Mouse (Mus musculus): ENCODE data around the gene Cd80.

Gene Cd80

GRCm38 (mm10) chr16:38450707-38451106 is 4.7 kb upstream of the Cd80 start:
- no peak for DNase-seq

- peak; percentile 3 for DNase-seq
These were observed 3.7 kb upstream of the Cd80 start for GRCm38 (mm10) chr16:38451421-38452205.

- peak; percentile 94 for DNase-seq
These were observed 2.7 kb upstream of the Cd80 start, which contains the start of gene Adprh for GRCm38 (mm10) chr16:38452442-38453202. Adprh (minus strand) TSS chr16:38452703.

DNA sequence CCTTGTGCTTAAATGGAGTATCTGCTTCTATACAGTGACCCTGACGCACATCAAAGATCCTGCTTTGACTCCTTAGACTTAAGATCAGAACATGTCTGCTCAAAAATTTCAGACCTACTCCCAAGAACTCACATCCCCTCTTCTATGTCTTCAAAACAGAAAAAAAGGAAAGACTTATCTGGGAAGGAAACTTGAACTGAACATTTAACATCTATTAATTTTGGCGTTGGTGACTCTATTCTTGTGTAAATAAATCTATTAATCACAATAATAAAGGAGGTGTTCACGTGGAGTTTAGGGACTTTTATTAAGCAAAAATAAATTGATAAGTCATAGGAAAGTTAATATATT is 2.2 kb upstream of the Cd80 start:
- DNase-seq, result no peak

DNA sequence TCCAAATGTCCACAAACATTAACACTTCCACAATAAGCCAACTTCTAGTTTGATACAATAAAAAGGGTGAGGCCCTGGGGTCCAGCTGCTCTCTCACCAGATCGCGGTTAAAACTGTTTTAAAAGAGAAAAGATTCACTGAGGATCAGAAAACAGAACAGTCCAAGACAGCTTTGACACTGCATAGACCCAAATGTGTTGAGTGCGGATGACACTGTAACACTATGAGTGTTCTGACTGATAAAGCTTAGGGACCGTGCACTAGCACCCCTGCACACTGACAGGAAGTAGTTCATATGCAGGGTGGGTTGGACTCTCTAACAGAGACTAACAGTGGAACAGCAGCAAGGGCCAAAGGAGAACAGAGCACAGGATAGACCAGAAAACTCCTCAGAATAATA is 1.4 kb upstream of the Cd80 start:
- no peak for DNase-seq

- DNase-seq, result no peak
These were observed 667 bp upstream of the Cd80 start for GRCm38 (mm10) chr16:38454533-38455254.

DNA sequence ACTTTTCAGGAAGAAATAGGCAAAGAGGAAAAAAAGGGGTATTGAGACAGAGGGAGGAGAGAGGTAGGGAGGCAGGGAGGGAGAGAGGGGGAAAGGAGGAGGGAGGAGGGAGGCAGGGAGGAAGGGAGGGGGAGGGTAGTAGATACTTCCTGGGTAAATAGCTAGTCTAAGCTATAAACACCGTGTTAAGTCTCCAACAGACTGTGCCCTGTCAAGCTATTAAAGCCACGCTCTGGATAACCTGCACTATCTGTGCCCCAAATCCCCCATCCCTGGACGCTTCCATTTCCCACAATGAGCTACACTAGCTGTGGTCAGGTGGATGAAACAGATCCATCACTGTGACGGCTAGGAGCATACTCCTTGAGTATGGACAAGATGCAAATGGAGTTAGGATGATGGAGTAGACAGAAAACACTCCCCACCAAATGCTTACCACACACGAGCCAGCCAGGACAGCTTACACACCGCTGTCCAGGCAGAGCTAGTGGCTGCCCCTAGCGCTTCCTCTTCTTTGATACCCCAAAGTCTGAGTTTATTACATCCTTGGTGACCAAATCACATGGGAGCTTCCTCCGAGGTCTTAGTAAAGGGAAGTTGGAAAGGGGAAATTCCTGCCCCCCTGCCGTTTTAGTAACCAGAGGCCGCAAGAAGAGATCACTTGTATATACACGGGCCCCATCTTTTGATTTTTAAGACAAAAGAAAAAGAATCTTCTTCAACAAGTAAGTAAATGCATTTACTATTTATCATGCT is 1.6 kb downstream of the Cd80 start:
- DNase-seq, result no peak

DNA sequence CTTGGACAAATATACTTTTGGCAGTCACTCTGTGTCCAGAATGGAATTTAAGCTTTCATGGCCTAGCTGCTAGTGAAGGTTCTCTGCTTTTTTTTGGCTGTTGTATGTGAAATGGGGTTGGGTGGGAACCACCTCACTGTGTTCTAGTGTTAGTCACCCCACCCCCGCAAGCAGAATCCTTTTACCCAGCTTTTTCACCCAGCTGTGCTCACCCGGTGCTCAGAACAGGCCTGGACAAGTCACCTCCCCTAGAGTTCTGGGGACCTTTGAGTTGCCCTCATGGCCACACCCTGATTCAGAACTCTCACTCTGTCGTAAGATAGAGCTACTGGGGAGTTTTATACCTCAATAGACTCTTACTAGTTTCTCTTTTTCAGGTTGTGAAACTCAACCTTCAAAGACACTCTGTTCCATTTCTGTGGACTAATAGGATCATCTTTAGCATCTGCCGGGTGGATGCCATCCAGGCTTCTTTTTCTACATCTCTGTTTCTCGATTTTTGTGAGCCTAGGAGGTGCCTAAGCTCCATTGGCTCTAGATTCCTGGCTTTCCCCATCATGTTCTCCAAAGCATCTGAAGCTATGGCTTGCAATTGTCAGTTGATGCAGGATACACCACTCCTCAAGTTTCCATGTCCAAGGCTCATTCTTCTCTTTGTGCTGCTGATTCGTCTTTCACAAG is 3.4 kb downstream of the Cd80 start:
- no peak for DNase-seq

- no peak for DNase-seq
These were observed 4.6 kb downstream of the Cd80 start for GRCm38 (mm10) chr16:38459990-38460389.

DNA sequence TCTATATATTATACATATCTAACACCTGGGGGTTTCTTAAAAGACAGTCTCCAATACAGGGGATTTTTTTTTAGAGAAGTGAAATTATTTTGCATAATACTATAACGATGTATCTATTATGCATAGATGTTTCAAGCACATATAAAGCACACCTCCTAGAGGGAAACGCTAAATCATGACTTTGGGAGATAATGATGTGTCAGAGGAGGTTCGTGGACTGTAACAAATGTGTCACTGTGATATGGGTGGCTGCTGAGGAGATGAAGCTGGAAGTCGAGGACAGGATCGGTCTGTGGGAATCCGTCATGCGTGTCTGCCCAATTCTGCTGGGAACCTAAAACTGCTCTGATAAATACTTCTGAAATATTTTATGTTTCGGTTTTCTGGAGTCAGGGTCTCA is 6.4 kb downstream of the Cd80 start:
- no peak for DNase-seq

DNA sequence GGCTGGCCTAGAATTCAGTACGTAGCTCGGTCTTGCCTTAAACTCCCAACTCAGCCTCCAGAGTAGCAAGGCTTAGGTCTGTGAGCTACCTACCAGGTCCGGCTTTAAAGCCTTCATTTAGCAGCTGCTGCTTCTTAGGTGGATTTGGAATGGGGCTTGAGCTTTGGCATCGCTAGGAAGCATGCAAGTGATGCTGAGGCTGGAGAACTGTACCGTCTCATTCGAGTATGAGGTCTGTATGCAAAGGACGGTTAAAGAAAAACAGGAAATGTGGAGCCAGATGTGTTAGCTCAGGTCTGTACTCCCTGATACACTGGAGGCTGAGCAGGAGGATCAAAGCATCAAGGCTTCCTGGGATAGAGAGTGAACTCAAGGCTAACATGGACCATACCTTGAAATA is 6.8 kb downstream of the Cd80 start:
- no peak for DNase-seq

DNA sequence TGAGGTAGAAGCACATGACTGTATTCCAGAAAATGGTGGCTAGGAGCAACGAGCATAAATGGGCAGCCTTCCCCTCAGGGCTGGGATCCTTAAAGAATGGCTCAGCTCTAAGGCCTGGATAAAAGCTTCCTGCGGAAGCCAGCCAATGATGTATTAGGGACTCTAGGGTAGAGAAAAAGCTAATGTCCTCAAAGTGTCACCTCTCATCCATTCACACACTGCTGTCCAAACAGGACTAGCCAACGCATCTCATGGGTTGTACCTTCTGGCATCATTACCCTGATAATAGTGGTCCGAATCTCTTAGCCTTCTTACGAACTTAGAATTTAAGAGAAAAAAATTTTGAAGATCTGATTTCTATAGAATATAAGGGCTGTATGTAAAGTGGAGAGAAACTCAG is 7.9 kb downstream of the Cd80 start:
- DNase-seq, result no peak

DNA sequence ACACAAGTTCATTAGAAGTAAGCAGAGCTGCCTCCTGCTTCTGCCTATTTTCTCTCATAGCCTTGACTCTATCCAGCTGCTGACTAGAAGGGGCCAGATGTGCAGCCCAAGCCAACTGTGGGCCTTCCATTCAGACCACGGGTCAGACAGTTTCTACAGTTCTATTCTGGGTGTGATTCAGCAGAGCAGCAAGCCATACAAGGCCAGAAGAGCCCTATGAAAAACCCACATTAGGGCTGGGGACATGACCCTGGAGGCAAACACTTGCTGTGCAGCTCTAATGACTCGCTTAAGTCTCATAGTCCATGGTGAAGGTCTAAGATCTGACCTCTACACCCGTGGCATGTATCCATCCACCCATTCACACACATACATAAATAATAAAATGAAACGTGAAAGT is 10.7 kb downstream of the Cd80 start:
- DNase-seq, result no peak

DNA sequence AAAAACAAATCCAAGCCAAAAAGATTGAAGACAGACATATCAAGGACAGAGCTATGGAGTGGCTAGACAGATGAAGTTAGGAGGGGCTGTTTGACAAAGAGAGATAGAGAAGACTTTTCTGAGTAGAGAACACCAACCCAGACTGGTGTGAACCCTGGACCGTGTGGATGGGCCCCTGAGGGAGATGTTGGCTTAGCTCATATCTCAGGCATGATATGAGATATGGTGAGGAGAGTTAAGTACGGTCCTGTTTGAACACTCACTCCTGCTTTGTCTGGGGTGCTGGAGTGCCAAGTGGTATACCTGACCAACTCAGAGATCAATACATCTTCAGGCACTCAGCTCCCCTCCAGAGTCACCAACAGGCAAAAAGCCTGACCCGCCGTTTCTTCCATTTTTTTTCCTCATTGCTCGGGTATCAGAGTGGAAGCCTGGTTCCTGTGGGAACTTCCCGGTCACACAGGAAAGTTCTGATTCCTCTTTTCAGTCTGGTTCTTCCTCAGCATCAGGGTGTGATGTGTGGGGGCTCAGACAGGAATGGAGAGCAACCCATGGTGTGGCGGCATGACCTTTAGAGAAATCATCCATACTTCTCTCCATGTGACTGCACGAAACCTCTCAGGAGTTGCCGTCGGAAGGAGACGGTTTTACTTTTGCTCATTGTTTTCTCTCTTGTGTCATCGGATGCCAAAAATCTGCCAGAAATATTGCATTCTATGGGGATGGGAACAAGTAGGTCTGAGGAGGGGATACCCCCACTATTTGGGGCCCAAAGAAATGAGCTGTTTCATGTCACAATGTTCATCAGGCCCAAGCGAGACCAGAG is 11.9 kb downstream of the Cd80 start:
- no peak for DNase-seq

DNA sequence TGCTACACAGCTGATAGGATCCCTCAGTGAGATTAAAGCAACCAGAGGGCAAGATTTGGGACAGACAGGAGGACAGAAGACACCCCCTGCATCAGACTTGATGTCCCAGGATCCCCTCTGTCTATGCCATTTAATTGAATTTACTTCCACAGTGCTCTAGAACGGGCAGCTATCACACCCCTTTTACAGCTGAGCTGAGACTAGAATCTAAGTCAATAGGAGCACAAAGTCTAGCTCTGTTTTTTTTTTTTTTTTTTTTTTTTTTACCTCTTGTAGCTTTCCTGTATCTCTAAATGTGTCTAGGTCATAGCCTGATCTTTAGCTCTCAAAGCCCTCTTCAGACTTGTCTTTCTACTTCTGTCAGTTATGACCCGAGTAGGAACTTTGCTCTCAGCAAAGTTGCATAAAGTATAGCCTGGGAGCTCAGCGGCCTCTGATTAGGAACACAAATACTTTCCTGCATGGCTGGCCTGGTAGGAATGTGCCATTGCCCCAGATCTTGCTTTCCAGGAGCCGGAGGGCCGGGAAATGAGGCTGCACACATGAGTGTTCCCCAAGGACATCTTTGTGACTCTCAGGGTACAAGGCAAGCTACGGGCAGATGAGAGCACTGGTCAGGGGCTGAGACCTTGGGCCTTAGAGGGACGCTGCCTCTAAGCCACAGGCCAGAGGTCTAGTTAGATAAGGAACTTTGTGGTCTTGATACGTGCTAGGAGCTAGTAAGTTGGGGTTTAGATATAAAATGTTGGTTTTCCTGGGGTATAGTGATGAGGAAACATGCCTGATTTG is 12.8 kb downstream of the Cd80 start:
- no peak for DNase-seq

GRCm38 (mm10) chr16:38468706-38469018 is 13.3 kb downstream of the Cd80 start:
- no peak for DNase-seq

DNA sequence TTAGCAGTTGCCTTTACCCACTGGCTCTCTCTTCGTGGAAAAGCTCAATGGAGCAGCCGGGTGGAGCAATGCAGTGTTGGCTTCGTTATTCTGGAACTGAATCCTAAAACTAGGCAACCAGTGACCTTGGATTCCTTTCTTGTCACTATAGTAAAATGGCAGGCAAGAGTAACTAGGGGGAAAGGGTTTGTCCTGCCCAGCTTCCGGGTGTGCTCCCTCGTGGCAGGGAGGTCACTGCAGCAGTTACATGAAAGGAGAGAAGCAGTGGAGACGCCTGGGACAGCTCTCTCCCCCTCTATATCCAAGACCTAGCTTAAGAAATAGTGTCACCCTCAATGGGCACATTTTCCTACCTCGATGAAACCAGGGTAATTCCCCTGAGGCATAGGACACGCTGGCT is 14.1 kb downstream of the Cd80 start:
- no peak for DNase-seq

GRCm38 (mm10) chr16:38471697-38472506 is 16.5 kb downstream of the Cd80 start:
- no peak for DNase-seq

DNA sequence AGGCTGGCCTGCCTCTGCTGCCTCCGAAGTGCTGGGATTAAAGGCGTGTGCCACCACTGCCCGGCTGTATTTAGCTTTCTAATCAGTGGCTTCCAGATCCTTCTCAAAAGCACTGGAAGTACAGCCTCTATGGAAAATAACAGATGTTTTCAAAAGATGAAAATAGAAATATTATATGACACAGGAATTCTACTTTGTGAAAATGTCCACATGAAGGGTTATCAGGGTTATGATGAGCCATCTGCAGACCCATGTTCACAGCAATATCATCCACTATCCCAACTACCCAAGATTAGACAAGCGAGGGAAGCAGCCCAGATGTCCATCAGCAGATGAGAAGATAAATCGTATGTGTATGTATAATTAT is 17.1 kb downstream of the Cd80 start:
- no peak for DNase-seq

DNA sequence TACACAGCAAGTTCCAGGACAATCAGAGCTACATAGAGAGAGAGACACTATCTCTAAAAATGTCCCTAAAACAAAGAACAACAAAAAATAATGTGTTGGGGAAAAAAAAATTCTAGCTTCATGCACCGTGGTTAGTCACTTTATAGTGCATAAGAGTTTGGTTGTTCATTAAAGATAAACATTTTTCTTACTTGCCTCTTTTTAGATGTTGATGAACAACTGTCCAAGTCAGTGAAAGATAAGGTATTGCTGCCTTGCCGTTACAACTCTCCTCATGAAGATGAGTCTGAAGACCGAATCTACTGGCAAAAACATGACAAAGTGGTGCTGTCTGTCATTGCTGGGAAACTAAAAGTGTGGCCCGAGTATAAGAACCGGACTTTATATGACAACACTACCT is 18.3 kb downstream of the Cd80 start:
- DNase-seq, result no peak

Data from lung, postnatal 14 days (tissue).